Mouse (Mus musculus) myocyte (in vitro differentiated cells): ENCODE results near the gene Wdr54. TPM values are rescaled to one million over a fixed set of nuclear protein-coding genes. Genes with fewer than 3 reads are reported as not detected.
"Not testable (repeated sequence)": the region's sequence is repeated elsewhere in the genome, so short reads cannot be mapped to it uniquely, and the experiment has no call there.

ENCODE experiments used
- H3K27me3 ChIP-seq: one replicate; pipeline ENCODE4 v1.6.1; 2011; ENCODE audit not compliant: control insufficient read depth, insufficient read depth, insufficient read length
- H3K36me3 ChIP-seq: one replicate; pipeline ENCODE4 v1.6.1; 2011; ENCODE audit not compliant: control insufficient read depth, insufficient read depth
- H3K4me2 ChIP-seq: one replicate; pipeline ENCODE4 v1.6.1; 2011; ENCODE audit warnings: low read depth, control low read depth
- H3K4me3 ChIP-seq: one replicate; pipeline ENCODE4 v1.5.1; 2011; ENCODE audit warnings: mild to moderate bottlenecking, control low read depth, moderate library complexity
- H3K79me2 ChIP-seq: one replicate; pipeline ENCODE4 v1.6.1; 2011; ENCODE audit not compliant: control insufficient read depth, insufficient read depth
- H3ac ChIP-seq: one replicate; pipeline ENCODE4 v1.6.1; 2011; ENCODE audit not compliant: control insufficient read depth, insufficient read length
- CEBPB ChIP-seq: IDR thresholded peaks from 2 replicates; pipeline ENCODE4 v1.6.1; 2011; ENCODE audit warnings: mild to moderate bottlenecking, moderate library complexity; ENCODE audit not compliant: poor library complexity, insufficient read depth, severe bottlenecking
- E2F4 ChIP-seq: IDR thresholded peaks from one replicate; pipeline ENCODE4 v1.6.1; 2011; ENCODE audit warnings: mild to moderate bottlenecking, control low read depth, moderate library complexity; ENCODE audit not compliant: insufficient read depth
- MAX ChIP-seq: IDR thresholded peaks from one replicate; pipeline ENCODE4 v1.6.1; 2011; ENCODE audit warnings: low read depth, mild to moderate bottlenecking, control low read depth
- MYOD1 ChIP-seq, 3 experiments: IDR thresholded peaks; one replicate each; pipeline ENCODE4 v1.6.1; 2011; ENCODE audit warnings: control low read depth in 2 of 3, low read depth in 2 of 3, mild to moderate bottlenecking in 2 of 3, moderate library complexity in 1 of 3; ENCODE audit not compliant: insufficient read length in 2 of 3, control insufficient read depth in 1 of 3
- MYOG ChIP-seq, 3 experiments: IDR thresholded peaks; one replicate each; pipeline ENCODE4 v1.6.1; 2011; ENCODE audit warnings: control low read depth in 2 of 3, low read depth in 2 of 3, mild to moderate bottlenecking in 2 of 3; ENCODE audit not compliant: insufficient read length in 2 of 3, control insufficient read depth in 1 of 3, insufficient read depth in 1 of 3
- POLR2A ChIP-seq: IDR thresholded peaks from one replicate; pipeline ENCODE4 v1.6.1; 2011; ENCODE audit warnings: low read depth, mild to moderate bottlenecking, control low read depth, moderate library complexity; ENCODE audit not compliant: insufficient read length
- POLR2AphosphoS2 ChIP-seq: IDR thresholded peaks from one replicate; pipeline ENCODE4 v1.6.1; 2011; ENCODE audit warnings: low read depth, control low read depth; ENCODE audit not compliant: insufficient read length
- REST ChIP-seq: IDR thresholded peaks from one replicate; pipeline ENCODE4 v1.6.1; 2011; ENCODE audit warnings: mild to moderate bottlenecking, control low read depth, moderate library complexity; ENCODE audit not compliant: insufficient read depth, insufficient read length
- SRF ChIP-seq: IDR thresholded peaks from one replicate; pipeline ENCODE4 v1.6.1; 2011; ENCODE audit warnings: low read depth; ENCODE audit not compliant: control insufficient read depth, insufficient read length
- TCF12 ChIP-seq: IDR thresholded peaks from one replicate; pipeline ENCODE4 v1.6.1; 2011; ENCODE audit warnings: mild to moderate bottlenecking, control low read depth; ENCODE audit not compliant: poor library complexity, insufficient read depth, severe bottlenecking
- USF1 ChIP-seq: IDR thresholded peaks from one replicate; pipeline ENCODE4 v1.6.1; 2011; ENCODE audit warnings: low read depth, mild to moderate bottlenecking, control low read depth, moderate library complexity
- polyA plus RNA-seq: library from polyadenylated mRNA; unstranded; fragments of >200 nt; fragmentation: generic; extraction: Trizol; gene quantifications from one replicate; pipeline ENCODE4 v1.2.1, GENCODE M21; 2012; ENCODE audit warnings: missing spikeins

The Wdr54 gene
- polyA plus RNA-seq, 1 experiment: 12.3 TPM

- H3ac ChIP-seq: no peak overlapping the region
- H3K79me2 ChIP-seq: peaks cover 12% of the 10 kb centered on the region
- peak overlapping the region; percentile 31 for H3K4me2 ChIP-seq
- no peak overlapping the region for H3K4me3 ChIP-seq
- H3K36me3 ChIP-seq: no peaks in the 10 kb centered on the region
- H3K27me3 ChIP-seq: peaks cover 12% of the 10 kb centered on the region
- no peak for TF ChIP-seq MYOD1 (IDR thresholded peaks at IDR 0.05; ENCODE audit: control insufficient read depth in 1 of 3, insufficient read length in 2 of 3, low read depth in 2 of 3)
- TF ChIP-seq USF1: no peak
- no peak for TF ChIP-seq SRF
- no peak for TF ChIP-seq CEBPB
- TF ChIP-seq MAX: no peak
- TF ChIP-seq MYOG (IDR thresholded peaks at IDR 0.05; ENCODE audit: control insufficient read depth in 1 of 3, insufficient read depth in 1 of 3, insufficient read length in 2 of 3, low read depth in 2 of 3): no peak
- no peak for TF ChIP-seq REST
- no peak for TF ChIP-seq E2F4
These were observed 5.9 kb upstream of the Wdr54 start for GRCm38 (mm10) chr6:83161921-83162641.

GRCm38 (mm10) chr6:83161442-83161841 lies 5.2 kb upstream of the Wdr54 start:
- H3ac ChIP-seq: no peak overlapping the region
- no peak overlapping the region for H3K4me3 ChIP-seq
- no peak overlapping the region for H3K4me2 ChIP-seq
- TF ChIP-seq POLR2A: no peak
- no peak for TF ChIP-seq MYOD1 (IDR thresholded peaks at IDR 0.05; ENCODE audit: control insufficient read depth in 1 of 3, insufficient read length in 2 of 3, low read depth in 2 of 3)
- TF ChIP-seq E2F4: no peak
- no peak for TF ChIP-seq MAX
- no peak for TF ChIP-seq CEBPB
- peaks cover 5% of the 10 kb centered on the region for H3K79me2 ChIP-seq
- H3K36me3 ChIP-seq: no peaks in the 10 kb centered on the region
- H3K27me3 ChIP-seq: peaks cover 12% of the 10 kb centered on the region

GRCm38 (mm10) chr6:83159456-83159855 lies 3.3 kb upstream of the Wdr54 start:
- not testable (repeated sequence) for H3K79me2 ChIP-seq, H3K36me3 ChIP-seq, H3K4me2 ChIP-seq, H3K4me3 ChIP-seq, H3ac ChIP-seq
- H3K27me3 ChIP-seq: peaks cover 12% of the 10 kb centered on the region

GRCm38 (mm10) chr6:83155552-83156238 lies 502 bp downstream of the Wdr54 start:
- Histone ChIP-seq H3K4me3 (peak overlapping the region; percentile 58), H3K27me3 (no peaks in the 10 kb centered on the region)

DNA sequence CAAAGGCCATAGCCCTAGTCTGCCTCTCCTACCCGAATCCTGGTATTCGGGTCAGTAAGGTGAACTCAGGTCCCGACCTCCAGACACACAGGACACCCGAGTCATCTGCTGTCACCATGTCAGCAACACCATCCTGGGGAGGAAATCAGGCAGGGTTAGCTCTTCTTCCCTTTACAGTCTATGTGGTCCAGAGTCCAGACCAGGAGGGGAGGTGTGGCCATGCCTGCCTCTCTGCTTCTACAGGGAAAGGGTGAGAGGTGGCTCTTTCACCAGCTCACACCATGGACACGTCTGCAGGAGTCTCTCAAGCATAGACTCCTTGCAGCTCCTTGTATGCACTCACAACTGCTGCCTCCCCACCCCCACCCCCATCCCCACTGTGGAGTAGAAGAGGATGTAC lies 2.7 kb downstream of the Wdr54 start:
- Histone ChIP-seq H3K4me2 (no peak overlapping the region), H3ac (no peak overlapping the region), H3K36me3 (peaks cover 9% of the 10 kb centered on the region), H3K4me3 (no peak overlapping the region), H3K27me3 (no peaks in the 10 kb centered on the region), H3K79me2 (no peaks in the 10 kb centered on the region)
- TF ChIP-seq POLR2A: no peak
- no peak for TF ChIP-seq CEBPB
- TF ChIP-seq POLR2AphosphoS2: peak; percentile 8
- TF ChIP-seq E2F4: no peak
- no peak for TF ChIP-seq TCF12
- no peak for TF ChIP-seq SRF

More at GRCm38 (mm10) chr6:83155552-83156238, 502 bp downstream of the Wdr54 start:
- H3K79me2 ChIP-seq: no peaks in the 10 kb centered on the region
- peak overlapping the region; percentile 89 for H3K4me2 ChIP-seq
- H3ac ChIP-seq: no peak overlapping the region
- TF ChIP-seq POLR2A: no peak
- no peak for TF ChIP-seq MYOG (IDR thresholded peaks at IDR 0.05; ENCODE audit: control insufficient read depth in 1 of 3, insufficient read depth in 1 of 3, insufficient read length in 2 of 3, low read depth in 2 of 3)
- TF ChIP-seq POLR2AphosphoS2: no peak
- no peak for TF ChIP-seq REST
- no peak for TF ChIP-seq USF1
- TF ChIP-seq MAX: no peak
- TF ChIP-seq SRF: no peak
- TF ChIP-seq TCF12: no peak
- TF ChIP-seq MYOD1 (IDR thresholded peaks at IDR 0.05; ENCODE audit: control insufficient read depth in 1 of 3, insufficient read length in 2 of 3, low read depth in 2 of 3): no peak
- TF ChIP-seq CEBPB: no peak
- no peak for TF ChIP-seq E2F4
- H3K36me3 ChIP-seq: peaks cover 4% of the 10 kb centered on the region
